Mouse (Mus musculus): ENCODE data around the gene Ggnbp2. TPM values are rescaled to one million over a fixed set of nuclear protein-coding genes. Genes with fewer than 3 reads are reported as not detected.

Gene Ggnbp2
- polyA plus RNA-seq, 1 experiment from 2014 or later = 66.5 TPM

Small RNAs within 50 kb of the gene (microRNA-seq; reads per million reads assigned to microRNA genes)
- gene Gm23564 = not detected

Other genes with a start within 250 kb of the Ggnbp2 start
- 8.9 and 12.3 TPM in 2 replicates for gene Mrm1, start 51.3 kb downstream of the Ggnbp2 start, polyA plus RNA-seq (2015; fragmentation: Nextera tagmentation; extraction: Ambion mirVana)
- gene Dhrs11, start 41.8 kb downstream of the Ggnbp2 start, polyA plus RNA-seq (2015; fragmentation: Nextera tagmentation; extraction: Ambion mirVana) = 3.6 and 3.8 TPM in 2 replicates
- gene Myo19, start 9.3 kb upstream of the Ggnbp2 start, polyA plus RNA-seq (2015; fragmentation: Nextera tagmentation; extraction: Ambion mirVana) = 5.8 and 6.3 TPM in 2 replicates
- 2.3 and 2.9 TPM in 2 replicates for gene Pigw, start 9.5 kb upstream of the Ggnbp2 start, polyA plus RNA-seq (2015; fragmentation: Nextera tagmentation; extraction: Ambion mirVana)
- 75.3 and 76.3 TPM in 2 replicates for gene Znhit3, start 45.5 kb upstream of the Ggnbp2 start, polyA plus RNA-seq (2015; fragmentation: Nextera tagmentation; extraction: Ambion mirVana)
- gene Car4, start 87.0 kb upstream of the Ggnbp2 start, polyA plus RNA-seq (2015; fragmentation: Nextera tagmentation; extraction: Ambion mirVana) = 1.2 and 2.0 TPM in 2 replicates

Measured in forebrain, embryonic 13.5 days (tissue).